Mouse (Mus musculus): ENCODE data around the gene Mthfd2. TPM values are rescaled to one million over a fixed set of nuclear protein-coding genes. Genes with fewer than 3 reads are reported as not detected.

Gene Mthfd2
- total RNA-seq, 2 experiments from 2014 or later = 26.9 to 44.9 TPM

DNA sequence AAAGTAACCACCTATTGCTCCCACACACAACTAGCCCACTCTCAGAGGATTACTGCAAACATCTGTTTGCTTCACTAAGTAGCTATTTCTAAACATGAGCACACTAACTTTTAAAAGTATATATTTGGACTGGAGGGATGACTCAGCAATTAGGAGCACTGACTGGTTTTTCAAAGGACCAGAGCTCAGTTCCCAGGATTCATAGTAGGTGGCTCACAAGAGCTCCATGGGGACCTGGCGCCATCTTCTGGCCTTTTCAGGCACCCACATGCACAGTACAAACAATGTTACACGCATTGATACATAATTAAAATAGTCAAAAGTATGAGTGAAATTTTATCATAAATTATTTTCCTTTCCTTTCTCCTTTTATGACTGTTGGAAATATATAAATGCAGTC lies 46.8 kb downstream of the Mthfd2 start:
- peak; percentile 63; the same call in 1 of the 2 replicates for ATAC-seq (replicated peaks; ENCODE audit: low FRiP score, low TSS enrichment, poor library complexity, severe bottlenecking)

DNA sequence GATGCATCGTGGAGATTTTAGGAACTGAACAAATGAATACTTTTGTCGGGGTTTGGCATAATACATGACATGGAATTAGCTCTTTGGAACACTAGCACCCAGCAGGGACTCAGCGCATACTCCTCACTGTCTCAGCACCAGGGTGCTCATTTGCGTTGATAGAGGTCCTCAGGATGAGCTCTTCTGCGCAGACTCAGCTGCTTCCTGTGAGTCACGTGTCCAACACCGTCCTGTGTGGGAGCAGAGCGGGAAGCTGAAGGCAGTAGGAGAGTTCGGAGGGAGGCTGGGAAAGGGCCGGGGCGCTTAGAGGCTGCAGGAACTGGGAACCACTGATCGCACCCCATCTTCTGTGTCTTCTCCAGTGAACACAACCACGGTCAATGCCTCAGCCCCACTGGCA lies 48.6 kb downstream of the Mthfd2 start:
- ATAC-seq (replicated peaks; ENCODE audit: low FRiP score, low TSS enrichment, poor library complexity, severe bottlenecking) = no peak

DNA sequence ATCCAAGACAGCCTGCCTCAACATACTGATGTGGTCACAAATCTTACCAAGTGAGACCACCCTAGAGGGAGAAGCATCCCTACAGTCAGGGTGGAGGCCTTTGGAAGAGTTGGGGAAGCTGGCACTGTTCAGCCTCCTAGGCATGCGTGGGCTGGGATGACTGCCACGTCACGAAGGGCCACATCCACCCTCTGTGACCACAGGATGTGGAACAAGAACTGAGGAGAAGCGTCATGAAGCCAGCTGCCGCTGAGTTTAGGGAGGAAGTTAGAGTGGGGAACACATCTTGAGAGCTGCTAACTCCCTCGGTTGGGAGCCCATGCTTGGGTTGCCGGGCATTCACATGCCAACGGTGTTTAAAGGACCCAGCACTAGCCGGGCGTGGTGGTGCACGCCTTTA lies 52.0 kb downstream of the Mthfd2 start:
- ATAC-seq (replicated peaks; ENCODE audit: low FRiP score, low TSS enrichment, poor library complexity, severe bottlenecking) = no peak

DNA sequence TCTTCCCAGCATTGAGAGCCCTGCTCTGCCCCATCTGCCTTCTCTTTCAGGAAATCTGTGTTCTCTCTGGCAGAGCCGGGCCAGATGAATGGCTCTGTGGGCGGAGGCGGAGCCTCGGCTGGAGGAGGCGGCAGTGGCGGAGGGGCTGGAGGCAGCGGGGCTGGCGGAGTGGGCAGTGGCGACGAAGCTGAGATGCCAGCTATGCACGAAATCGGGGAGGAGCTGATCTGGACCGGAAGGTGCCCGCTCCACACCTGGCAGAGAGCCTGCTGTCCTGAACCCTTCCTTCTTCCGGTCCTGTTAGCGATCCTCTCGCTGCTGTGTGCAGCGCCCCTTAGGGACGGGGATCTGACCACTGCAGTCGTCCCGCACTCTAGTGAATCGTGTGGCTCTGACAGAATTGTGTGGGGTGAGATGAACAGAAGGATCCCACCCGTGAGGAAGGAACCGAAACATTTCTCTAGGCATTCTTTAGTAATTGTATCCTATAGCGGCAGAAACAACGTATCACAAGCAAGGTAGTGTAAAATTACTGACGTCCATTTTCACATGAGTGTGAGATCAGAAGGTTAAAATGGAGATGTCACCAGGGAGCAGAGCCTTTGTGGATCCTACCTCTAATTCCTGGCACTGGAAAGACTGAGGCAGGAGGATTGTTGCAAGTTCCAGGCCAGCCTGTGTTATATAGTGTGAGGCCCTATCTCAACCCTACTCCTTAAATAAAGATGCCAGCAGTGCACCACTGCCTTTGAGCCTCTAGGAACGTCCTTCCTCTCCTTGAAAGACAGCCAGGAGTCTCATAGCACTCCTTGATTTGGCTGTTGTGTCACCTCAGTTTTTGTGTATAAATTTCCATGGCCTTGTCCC lies 57.3 kb downstream of the Mthfd2 start:
- peak; percentile 90 for ATAC-seq (replicated peaks; ENCODE audit: low FRiP score, low TSS enrichment, poor library complexity, severe bottlenecking)

DNA sequence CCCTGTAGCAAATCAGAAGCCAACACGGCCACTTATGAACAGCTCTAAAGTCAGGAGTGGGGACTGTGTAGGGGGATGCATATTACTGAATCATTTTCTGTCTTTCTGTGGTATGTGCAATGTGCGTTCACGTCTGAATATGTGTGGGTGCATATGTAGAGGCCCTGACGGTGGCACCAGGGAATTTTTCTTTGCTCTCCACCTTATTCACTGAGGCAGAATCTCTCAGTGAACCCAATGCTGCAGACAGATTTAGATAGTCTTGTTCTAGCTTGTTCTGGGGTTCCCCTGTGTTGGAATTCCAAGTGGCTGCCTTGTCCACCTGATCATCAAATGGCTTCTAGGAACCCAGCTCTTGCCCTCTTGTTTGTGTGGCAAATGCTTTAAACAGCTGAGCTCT lies 58.1 kb downstream of the Mthfd2 start:
- no peak for ATAC-seq (replicated peaks; ENCODE audit: low FRiP score, low TSS enrichment, poor library complexity, severe bottlenecking)

DNA sequence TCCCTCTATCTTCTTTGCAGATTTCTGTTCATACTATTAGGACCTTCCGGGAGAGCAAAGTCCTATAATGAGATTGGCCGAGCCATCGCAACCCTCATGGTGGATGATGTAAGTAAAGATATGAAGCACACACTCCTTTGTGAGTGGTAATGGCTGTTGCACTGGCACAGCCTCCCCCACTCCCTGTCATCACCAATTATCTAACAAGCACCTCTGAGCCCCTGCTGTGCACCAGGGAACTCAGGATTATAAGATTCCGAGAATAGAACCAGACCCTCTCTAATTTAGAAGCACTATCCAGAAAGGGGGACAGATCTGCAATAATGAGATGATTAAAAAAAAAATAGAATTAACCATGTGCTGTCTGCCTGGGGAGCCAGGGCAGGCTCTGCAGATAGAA lies 60.1 kb downstream of the Mthfd2 start:
- no peak for ATAC-seq (replicated peaks; ENCODE audit: low FRiP score, low TSS enrichment, poor library complexity, severe bottlenecking)

DNA sequence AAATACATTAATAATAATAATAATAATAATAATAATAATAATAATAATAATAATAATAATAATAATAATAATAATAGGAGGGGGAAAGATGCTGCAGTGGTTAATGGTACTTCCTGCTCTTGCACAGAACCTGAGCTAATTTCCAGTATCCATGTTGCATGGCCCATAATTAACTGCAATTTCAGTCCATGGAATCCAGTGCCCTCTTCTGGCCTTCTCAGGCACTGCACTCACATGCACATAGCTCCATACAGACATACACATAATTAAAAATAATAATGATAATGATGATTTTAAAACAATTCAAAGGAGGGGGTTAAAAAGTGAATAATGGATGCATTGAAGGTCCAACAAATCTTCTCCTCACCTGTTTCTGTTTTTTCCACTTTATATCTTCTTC lies 60.5 kb downstream of the Mthfd2 start:
- ATAC-seq (replicated peaks; ENCODE audit: low FRiP score, low TSS enrichment, poor library complexity, severe bottlenecking) = no peak

DNA sequence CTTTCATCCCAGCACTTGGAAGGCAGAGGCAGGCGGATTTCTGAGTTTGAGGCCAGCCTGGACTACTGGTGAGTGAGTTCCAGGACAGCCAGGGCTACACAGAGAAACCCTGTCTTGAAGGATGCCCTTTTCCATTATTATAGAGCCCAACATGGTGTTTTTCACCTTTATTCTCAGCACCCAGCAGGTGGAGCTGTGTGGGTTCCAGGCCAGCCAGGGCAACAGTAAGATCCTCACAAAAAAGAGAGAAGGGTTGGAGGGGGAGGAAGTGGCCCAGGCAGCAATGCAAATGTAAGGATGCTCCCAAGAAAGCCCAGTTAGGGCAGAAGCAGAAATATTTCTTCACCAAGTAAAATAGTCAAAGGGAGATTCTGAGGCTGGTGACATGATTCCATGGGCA lies 61.2 kb downstream of the Mthfd2 start:
- ATAC-seq (replicated peaks; ENCODE audit: low FRiP score, low TSS enrichment, poor library complexity, severe bottlenecking) = no peak

Other genes with a start within 250 kb of the Mthfd2 start
- gene Pcgf1, start 248.0 kb downstream of the Mthfd2 start, total RNA-seq (2014; fragmentation: Nextera tagmentation) = 25.1 and 27.3 TPM in 2 replicates
- gene Pcgf1, start 248.0 kb downstream of the Mthfd2 start, total RNA-seq (2017) = 7.2 and 12.7 TPM in 2 replicates
- gene Lbx2, start 239.5 kb downstream of the Mthfd2 start, total RNA-seq (2014; fragmentation: Nextera tagmentation) = not detected in 2 replicates
- not detected in 2 replicates for gene Lbx2, start 239.5 kb downstream of the Mthfd2 start, total RNA-seq (2017)
- 11.3 and 11.7 TPM in 2 replicates for gene Ccdc142, start 224.3 kb downstream of the Mthfd2 start, total RNA-seq (2014; fragmentation: Nextera tagmentation)
- gene Ccdc142, start 224.3 kb downstream of the Mthfd2 start, total RNA-seq (2017) = 0.38 and 13.3 TPM in 2 replicates
- 7.7 and 8.3 TPM in 2 replicates for gene Gm42688, start 224.3 kb downstream of the Mthfd2 start, total RNA-seq (2014; fragmentation: Nextera tagmentation)
- gene Gm42688, start 224.3 kb downstream of the Mthfd2 start, total RNA-seq (2017) = 3.0 and 5.4 TPM in 2 replicates
- 50.1 and 97.7 TPM in 2 replicates for gene Mrpl53, start 216.9 kb downstream of the Mthfd2 start, total RNA-seq (2014; fragmentation: Nextera tagmentation)
- 37.2 and 37.5 TPM in 2 replicates for gene Mrpl53, start 216.9 kb downstream of the Mthfd2 start, total RNA-seq (2017)
- gene Mogs, start 210.4 kb downstream of the Mthfd2 start, total RNA-seq (2014; fragmentation: Nextera tagmentation) = 76.2 and 97.3 TPM in 2 replicates
- gene Mogs, start 210.4 kb downstream of the Mthfd2 start, total RNA-seq (2017) = 88.3 and 127 TPM in 2 replicates
- 29.1 and 56.6 TPM in 2 replicates for gene Wbp1, start 204.3 kb downstream of the Mthfd2 start, total RNA-seq (2014; fragmentation: Nextera tagmentation)
- 61.5 and 75.1 TPM in 2 replicates for gene Wbp1, start 204.3 kb downstream of the Mthfd2 start, total RNA-seq (2017)
- gene Ino80b, start 200.5 kb downstream of the Mthfd2 start, total RNA-seq (2014; fragmentation: Nextera tagmentation) = 11.2 and 20.1 TPM in 2 replicates
- gene Ino80b, start 200.5 kb downstream of the Mthfd2 start, total RNA-seq (2017) = 28.8 and 32.8 TPM in 2 replicates
- gene Rtkn, start 190.4 kb downstream of the Mthfd2 start, total RNA-seq (2014; fragmentation: Nextera tagmentation) = 0.49 TPM in 1 of 2 replicates, not detected in the other
- 0.42 TPM in 1 of 2 replicates, not detected in the other for gene Rtkn, start 190.4 kb downstream of the Mthfd2 start, total RNA-seq (2017)
- 4.5 TPM in 1 of 2 replicates, not detected in the other for gene Wdr54, start 169.5 kb downstream of the Mthfd2 start, total RNA-seq (2014; fragmentation: Nextera tagmentation)
- not detected in 2 replicates for gene Wdr54, start 169.5 kb downstream of the Mthfd2 start, total RNA-seq (2017)
- gene 1700003E16Rik, start 169.5 kb downstream of the Mthfd2 start, total RNA-seq (2014; fragmentation: Nextera tagmentation) = 0.52 TPM in 1 of 2 replicates, not detected in the other
- gene 1700003E16Rik, start 169.5 kb downstream of the Mthfd2 start, total RNA-seq (2017) = not detected in 2 replicates
- 45.8 and 68.1 TPM in 2 replicates for gene Dctn1, start 160.0 kb downstream of the Mthfd2 start, total RNA-seq (2014; fragmentation: Nextera tagmentation)
- gene Dctn1, start 160.0 kb downstream of the Mthfd2 start, total RNA-seq (2017) = 30.5 and 42.4 TPM in 2 replicates
- gene Slc4a5, start 106.1 kb downstream of the Mthfd2 start, total RNA-seq (2014; fragmentation: Nextera tagmentation) = not detected in 2 replicates
- 0.91 TPM in 1 of 2 replicates, not detected in the other for gene Slc4a5, start 106.1 kb downstream of the Mthfd2 start, total RNA-seq (2017)
- 58.8 and 60.6 TPM in 2 replicates for gene Mob1a, start 108 bp upstream of the Mthfd2 start, total RNA-seq (2014; fragmentation: Nextera tagmentation)
- 117 and 119 TPM in 2 replicates for gene Mob1a, start 108 bp upstream of the Mthfd2 start, total RNA-seq (2017)
- gene Bola3, start 23.2 kb upstream of the Mthfd2 start, total RNA-seq (2014; fragmentation: Nextera tagmentation) = 127 and 162 TPM in 2 replicates
- 90.1 and 125 TPM in 2 replicates for gene Bola3, start 23.2 kb upstream of the Mthfd2 start, total RNA-seq (2017)
- 46.9 and 55.9 TPM in 2 replicates for gene Tet3, start 133.2 kb upstream of the Mthfd2 start, total RNA-seq (2014; fragmentation: Nextera tagmentation)
- 12.6 and 13.5 TPM in 2 replicates for gene Tet3, start 133.2 kb upstream of the Mthfd2 start, total RNA-seq (2017)
- 53.6 and 64.2 TPM in 2 replicates for gene Dguok, start 181.1 kb upstream of the Mthfd2 start, total RNA-seq (2014; fragmentation: Nextera tagmentation)
- 35.7 and 37.9 TPM in 2 replicates for gene Dguok, start 181.1 kb upstream of the Mthfd2 start, total RNA-seq (2017)
- gene Actg2, start 210.4 kb upstream of the Mthfd2 start, total RNA-seq (2014; fragmentation: Nextera tagmentation) = not detected in 2 replicates
- not detected in 2 replicates for gene Actg2, start 210.4 kb upstream of the Mthfd2 start, total RNA-seq (2017)
- 22.7 and 24.9 TPM in 2 replicates for gene Stambp, start 246.8 kb upstream of the Mthfd2 start, total RNA-seq (2014; fragmentation: Nextera tagmentation)
- gene Stambp, start 246.8 kb upstream of the Mthfd2 start, total RNA-seq (2017) = 2.4 and 3.2 TPM in 2 replicates